Mouse (Mus musculus) liver, embryonic 18 days (tissue): ENCODE results near the gene Plbd1. TPM values are rescaled to one million over a fixed set of nuclear protein-coding genes. Genes with fewer than 3 reads are reported as not detected.

Experiments
- polyA plus RNA-seq: library from polyadenylated mRNA; depleted of rRNA; stranded (reverse); fragments of >200 nt; gene quantifications from 2 replicates; pipeline ENCODE4 v1.2.3, GENCODE M21; 2012; rRNA removed

The Plbd1 gene
- 22.4 and 25.5 TPM in 2 replicates for polyA plus RNA-seq

DNA sequence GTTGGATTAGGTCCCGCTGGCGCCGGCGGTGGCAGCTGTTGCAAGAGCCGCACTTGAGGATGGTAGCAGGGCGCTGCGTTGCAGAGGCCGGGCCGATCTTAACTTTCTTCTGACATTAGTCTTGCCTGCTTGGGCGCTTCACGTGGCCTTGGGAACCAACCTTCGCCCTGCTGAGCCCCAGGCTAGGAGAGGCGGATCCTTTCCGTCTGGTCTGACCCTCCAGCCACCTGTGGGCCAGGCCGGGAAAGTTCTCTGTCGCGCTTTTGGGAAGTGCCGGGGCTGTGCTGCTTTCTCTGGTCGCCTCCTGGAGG lies at the start of gene Plbd1:
Gene Plbd1, minus strand, starts transcription at position 223 of the 311 bp plus-strand sequence.

Other genes starting within 250 kb of the Plbd1 start
- gene E330021D16Rik, start 246.4 kb downstream of the Plbd1 start, polyA plus RNA-seq, result 0.21 and 0.34 TPM in 2 replicates
- 5.8 and 6.9 TPM in 2 replicates for gene Atf7ip, start 155.8 kb downstream of the Plbd1 start, polyA plus RNA-seq
- gene Gucy2c, start 119.8 kb upstream of the Plbd1 start, polyA plus RNA-seq, result 0.75 and 0.83 TPM in 2 replicates
- gene Hist4h4, start 142.5 kb upstream of the Plbd1 start, polyA plus RNA-seq, result 0.76 and 0.89 TPM in 2 replicates
- gene H2afj, start 146.3 kb upstream of the Plbd1 start, polyA plus RNA-seq, result 92.2 and 105 TPM in 2 replicates
- gene BC049715, start 165.7 kb upstream of the Plbd1 start, polyA plus RNA-seq, result 0.29 and 0.90 TPM in 2 replicates
- gene Wbp11, start 166.3 kb upstream of the Plbd1 start, polyA plus RNA-seq, result 19.3 and 23.3 TPM in 2 replicates
- gene Smco3, start 173.5 kb upstream of the Plbd1 start, polyA plus RNA-seq, result 0.04 and 0.12 TPM in 2 replicates
- 10.2 and 11.2 TPM in 2 replicates for gene Art4, start 195.8 kb upstream of the Plbd1 start, polyA plus RNA-seq
- gene Mgp, start 213.9 kb upstream of the Plbd1 start, polyA plus RNA-seq, result 9.0 and 9.7 TPM in 2 replicates